Mouse (Mus musculus): ENCODE data around the gene Ppp1r14c.
"Not testable (repeated sequence)": the region's sequence is repeated elsewhere in the genome, so short reads cannot be mapped to it uniquely, and the experiment has no call there.

Ppp1r14c gene

GRCm38 (mm10) chr10:3402284-3402683 is 36.4 kb downstream of the Ppp1r14c start:
- no peak for DNase-seq (ENCODE audit: low read depth)

GRCm38 (mm10) chr10:3403416-3404137 is 37.7 kb downstream of the Ppp1r14c start:
- no peak for DNase-seq (ENCODE audit: low read depth)

GRCm38 (mm10) chr10:3404362-3404761 is 38.5 kb downstream of the Ppp1r14c start:
- no peak for DNase-seq (ENCODE audit: low read depth)

- no peak for DNase-seq (ENCODE audit: low read depth)
Observed at GRCm38 (mm10) chr10:3406280-3406679, 40.4 kb downstream of the Ppp1r14c start.

- no peak for DNase-seq (ENCODE audit: low read depth)
Observed at GRCm38 (mm10) chr10:3408036-3408661, 42.3 kb downstream of the Ppp1r14c start.

- DNase-seq (ENCODE audit: low read depth): no peak
Observed at GRCm38 (mm10) chr10:3408699-3409098, 42.8 kb downstream of the Ppp1r14c start.

GRCm38 (mm10) chr10:3411222-3411621 is 45.4 kb downstream of the Ppp1r14c start:
- DNase-seq (ENCODE audit: low read depth): no peak

- no peak for DNase-seq (ENCODE audit: low read depth)
Observed at GRCm38 (mm10) chr10:3411639-3412038, 45.8 kb downstream of the Ppp1r14c start.

GRCm38 (mm10) chr10:3414813-3415212 is 49.0 kb downstream of the Ppp1r14c start:
- DNase-seq (ENCODE audit: low read depth): no peak

- no peak for DNase-seq (ENCODE audit: low read depth)
Observed at GRCm38 (mm10) chr10:3416565-3416964, 50.7 kb downstream of the Ppp1r14c start.

GRCm38 (mm10) chr10:3417408-3417807 is 51.6 kb downstream of the Ppp1r14c start:
- DNase-seq (ENCODE audit: low read depth): no peak

- no peak for DNase-seq (ENCODE audit: low read depth)
Observed at GRCm38 (mm10) chr10:3424016-3424415, 58.2 kb downstream of the Ppp1r14c start.

GRCm38 (mm10) chr10:3427689-3428399 is 62.0 kb downstream of the Ppp1r14c start:
- no peak for DNase-seq (ENCODE audit: low read depth)

GRCm38 (mm10) chr10:3434848-3435474 is 69.1 kb downstream of the Ppp1r14c start:
- no peak for DNase-seq (ENCODE audit: low read depth)

GRCm38 (mm10) chr10:3440722-3441471 is 75.0 kb downstream of the Ppp1r14c start:
- no peak for DNase-seq (ENCODE audit: low read depth)

- DNase-seq (ENCODE audit: low read depth): not testable (repeated sequence)
Observed at GRCm38 (mm10) chr10:3446748-3447147, 80.9 kb downstream of the Ppp1r14c start.

- no peak for DNase-seq (ENCODE audit: low read depth)
Observed at GRCm38 (mm10) chr10:3448699-3449098, 82.8 kb downstream of the Ppp1r14c start.

GRCm38 (mm10) chr10:3451930-3452329 is 86.1 kb downstream of the Ppp1r14c start:
- DNase-seq (ENCODE audit: low read depth): no peak

GRCm38 (mm10) chr10:3452822-3453475 is 87.1 kb downstream of the Ppp1r14c start:
- DNase-seq (ENCODE audit: low read depth): no peak

- DNase-seq (ENCODE audit: low read depth): no peak
Observed at GRCm38 (mm10) chr10:3458686-3459085, 92.8 kb downstream of the Ppp1r14c start.

- no peak for DNase-seq (ENCODE audit: low read depth)
Observed at GRCm38 (mm10) chr10:3460841-3461240, 95.0 kb downstream of the Ppp1r14c start.

Data from induced T-regulatory cell, adult 2 months (primary cell).